Mouse (Mus musculus) Patski (cell line): ENCODE data around the gene Dhx34. TPM values are rescaled to one million over a fixed set of nuclear protein-coding genes. Genes with fewer than 3 reads are reported as not detected.

Experiments used
- ATAC-seq: fragments of 100-300 bp; one replicate; pipeline ENCODE4 v1.8.0; 2021
- CTCF ChIA-PET: fragments of 350-600 bp; sonication (Branson Sonifier 250); formaldehyde crosslinking; loops from one replicate; lab custom pipeline; 2022; ENCODE audit warnings: inconsistent platforms; lab: Charles Lee
- POLR2A ChIA-PET: fragments of 350-600 bp; sonication (Branson Sonifier 250); formaldehyde crosslinking; loops from one replicate; lab custom pipeline; 2022; ENCODE audit warnings: antibody characterized with exemption, inconsistent platforms; lab: Charles Lee
- DNase-seq: peaks from one replicate; pipeline ENCODE4 v3.0.0-alpha.2; 2011; ENCODE audit warnings: low read depth, low spot score
- H3K27me3 ChIP-seq: fragments of 371-371 bp; one replicate; pipeline ENCODE4 v1.5.1; 2021
- CTCF ChIP-seq: fragments of 100-300 bp; IDR thresholded peaks from one replicate; pipeline ENCODE4 v1.5.1; 2021
- in situ Hi-C: fragments of 300-500 bp; cut with MboI; formaldehyde crosslinking; loops from 3 replicates; pipeline ENCODE4 v1.11.1; 2018; ENCODE audit warnings: low pct_unique_long_range_greater_than_20kb, mixed read lengths
- polyA plus RNA-seq: library from polyadenylated mRNA; unstranded; gene quantifications from one replicate; pipeline ENCODE4 v1.2.3, GENCODE M21; 2021

The Dhx34 gene
- polyA plus RNA-seq, 1 experiment from 2014 or later, result 15.1 TPM

DNA sequence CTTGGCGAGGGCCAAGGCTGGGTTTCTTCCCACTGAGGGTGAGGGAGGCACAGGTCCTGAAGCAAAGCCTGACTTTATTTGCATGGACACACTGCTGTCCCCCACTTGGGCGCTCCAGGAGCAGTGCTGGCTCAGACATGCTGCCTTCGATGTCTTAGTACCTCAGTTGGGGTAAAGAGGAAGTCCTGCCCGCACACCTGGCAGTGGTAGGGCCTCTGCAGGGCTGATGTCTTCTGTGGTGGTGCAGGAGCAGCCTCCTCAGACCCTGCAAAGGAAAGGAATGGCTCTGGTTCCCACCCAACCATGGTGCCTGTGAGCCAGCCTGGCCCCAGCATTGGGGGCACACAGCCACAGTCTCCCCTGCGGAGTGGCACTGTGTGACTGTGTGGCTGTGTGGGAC, 24.7 kb downstream of the Dhx34 start:
- ChIA-PET CTCF (no interaction called here), POLR2A (no interaction called here)
- no peaks in the 10 kb centered on the region for H3K27me3 ChIP-seq
- DNase-seq (no peak), ATAC-seq (no peak)
- no peak for TF ChIP-seq CTCF
- in situ Hi-C loops, result no loop called here

DNA sequence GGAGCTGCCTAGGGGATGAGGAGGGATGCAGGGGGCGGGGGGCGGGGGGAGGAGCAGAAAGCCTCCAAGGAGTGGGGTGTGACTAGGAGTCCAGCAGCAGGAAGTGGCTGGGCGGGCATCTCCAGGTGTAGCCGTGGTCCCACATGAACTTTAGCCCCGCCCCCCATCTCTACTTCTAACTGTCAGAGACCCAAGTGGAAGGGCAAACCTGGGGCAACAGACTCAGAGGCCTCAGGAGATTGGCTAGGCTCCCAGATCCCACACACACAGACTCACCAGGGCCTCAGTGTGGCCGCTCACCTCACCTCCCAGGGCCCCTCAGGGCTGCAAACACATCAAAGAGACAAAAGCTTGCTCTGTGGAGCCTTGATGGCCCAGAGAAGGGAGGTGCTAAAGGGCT, 25.2 kb downstream of the Dhx34 start:
- no peak for ATAC-seq
- no peaks in the 10 kb centered on the region for H3K27me3 ChIP-seq
- TF ChIP-seq CTCF, result no peak
- DNase-seq, result no peak
- ChIA-PET CTCF (no interaction called here), POLR2A (interaction anchor here (0.7 kb wide), 1 partner anchor 33 kb away, joined by 6 read pairs; no protein-coding TSS in a partner anchor)
- in situ Hi-C loops, result no loop called here

DNA sequence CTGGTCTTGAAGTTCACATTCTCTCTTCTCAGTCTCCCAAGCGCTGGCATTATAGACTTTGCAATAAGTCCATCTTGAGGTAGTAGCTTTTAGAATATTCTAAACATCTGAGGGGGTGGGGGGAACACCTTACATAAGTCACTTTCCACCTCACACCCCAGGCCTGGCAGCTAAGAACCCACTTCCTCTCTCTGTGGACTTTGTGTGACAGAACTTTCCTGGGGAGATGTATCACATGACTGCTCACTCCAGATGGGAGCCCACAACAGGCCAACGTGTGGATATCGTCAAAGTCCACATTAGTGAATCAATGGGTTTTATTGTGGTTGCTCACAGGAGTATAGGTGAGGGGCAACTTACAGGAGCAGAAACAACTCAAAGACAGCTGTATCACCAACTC, 28.1 kb downstream of the Dhx34 start:
- ChIA-PET CTCF (interaction anchor here (1.0 to 4.5 kb wide), 2 partner anchors 70 to 142 kb away, joined by 3 to 30 read pairs; no protein-coding TSS in a partner anchor), POLR2A (interaction anchor here (0.7 kb wide), 1 partner anchor 20 kb away, joined by 4 read pairs; no protein-coding TSS in a partner anchor)
- H3K27me3 ChIP-seq, result no peaks in the 10 kb centered on the region
- no peak for TF ChIP-seq CTCF
- in situ Hi-C loops, result loop anchor here (5.0 kb wide), 1 partner anchor 69 kb away; no protein-coding TSS in a partner anchor
- no peak for DNase-seq
- no peak for ATAC-seq

DNA sequence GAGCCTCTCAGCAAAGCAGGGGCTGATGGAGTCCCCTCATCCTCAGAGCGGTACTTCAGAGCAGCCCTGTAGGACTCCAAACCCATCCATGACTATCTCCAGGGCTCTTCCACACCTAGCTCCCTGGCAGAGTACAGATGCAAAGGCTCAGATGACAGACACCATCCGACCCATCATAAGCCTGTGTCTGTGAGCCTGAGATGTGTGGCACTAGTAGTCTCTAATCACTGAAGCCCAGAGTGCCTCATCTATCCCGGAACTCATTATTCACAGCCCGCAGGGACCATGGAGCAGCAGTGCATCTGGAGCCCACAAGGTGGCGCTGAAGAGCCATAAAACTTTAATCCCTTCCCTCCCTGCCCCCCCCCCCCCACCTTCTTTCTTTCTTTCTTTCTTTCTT, 29.5 kb downstream of the Dhx34 start:
- ChIA-PET POLR2A (interaction anchor here (0.8 kb wide), 1 partner anchor 75 kb away, joined by 3 read pairs; no protein-coding TSS in a partner anchor), CTCF (interaction anchor here (1.0 to 4.5 kb wide), 5 partner anchors 9 to 79 kb away, joined by 3 to 30 read pairs (median 4); partner anchors contain the start of gene Meis3)
- ATAC-seq (no peak), DNase-seq (no peak)
- in situ Hi-C loops, result loop anchor here (5.0 kb wide), 1 partner anchor 70 kb away; no protein-coding TSS in a partner anchor
- no peak for TF ChIP-seq CTCF
- H3K27me3 ChIP-seq, result peaks cover 4% of the 10 kb centered on the region

DNA sequence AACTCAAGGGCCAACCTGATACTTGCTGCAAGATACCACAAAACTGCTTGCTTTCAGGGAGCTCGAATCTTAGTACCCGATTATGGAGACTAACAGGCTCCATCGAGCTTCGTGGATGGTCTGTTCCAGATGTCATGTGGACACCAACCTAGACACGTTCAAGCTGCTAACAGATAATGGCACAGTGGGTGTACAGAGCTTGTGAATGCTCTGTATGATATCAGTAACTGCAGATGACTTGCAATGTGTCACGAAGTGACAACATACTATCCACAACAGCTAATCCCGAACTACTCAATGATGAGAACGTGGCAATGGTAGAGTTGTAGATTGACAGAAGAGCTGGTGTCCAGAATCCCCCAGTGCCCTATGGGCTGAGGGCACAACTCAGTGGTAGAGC, 34.3 kb downstream of the Dhx34 start:
- CTCF ChIA-PET, result interaction anchor here (3.2 kb wide), 1 partner anchor 76 kb away, joined by 14 read pairs; no protein-coding TSS in a partner anchor
- DNase-seq, result no peak
- in situ Hi-C loops, result no loop called here
- no peak for TF ChIP-seq CTCF
- ATAC-seq, result no peak
- peaks cover 4% of the 10 kb centered on the region for H3K27me3 ChIP-seq
- POLR2A ChIA-PET, result interaction anchor here (0.6 kb wide), 1 partner anchor 97 kb away, joined by 4 read pairs; no protein-coding TSS in a partner anchor

DNA sequence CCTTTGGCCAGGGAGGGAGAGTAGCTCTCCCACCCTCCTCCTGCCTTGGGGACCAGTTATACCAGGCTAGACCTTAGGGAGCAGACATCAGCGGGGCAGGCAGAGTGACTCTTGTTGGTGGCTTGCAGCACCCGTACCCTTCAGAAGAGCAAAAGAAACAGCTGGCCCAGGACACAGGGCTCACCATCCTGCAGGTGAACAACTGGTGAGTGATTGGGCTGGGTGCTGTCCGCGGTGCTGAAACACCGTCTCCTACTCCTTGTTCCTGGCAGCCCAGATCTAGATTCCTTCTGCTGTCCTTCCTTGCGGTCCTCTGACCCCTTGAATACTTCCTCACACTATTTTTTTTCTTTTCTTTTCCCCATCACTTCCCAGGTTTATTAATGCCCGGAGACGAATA, 38.2 kb downstream of the Dhx34 start:
- H3K27me3 ChIP-seq, result peaks cover 4% of the 10 kb centered on the region
- ChIA-PET POLR2A (interaction anchor here (0.8 kb wide), 2 partner anchors 8 to 11 kb away, joined by 3 read pairs; no protein-coding TSS in a partner anchor), CTCF (interaction anchor here (1.3 kb wide), 1 partner anchor 9 kb away, joined by 3 read pairs; no protein-coding TSS in a partner anchor)
- in situ Hi-C loops, result no loop called here
- no peak for TF ChIP-seq CTCF
- ATAC-seq (no peak), DNase-seq (no peak)

DNA sequence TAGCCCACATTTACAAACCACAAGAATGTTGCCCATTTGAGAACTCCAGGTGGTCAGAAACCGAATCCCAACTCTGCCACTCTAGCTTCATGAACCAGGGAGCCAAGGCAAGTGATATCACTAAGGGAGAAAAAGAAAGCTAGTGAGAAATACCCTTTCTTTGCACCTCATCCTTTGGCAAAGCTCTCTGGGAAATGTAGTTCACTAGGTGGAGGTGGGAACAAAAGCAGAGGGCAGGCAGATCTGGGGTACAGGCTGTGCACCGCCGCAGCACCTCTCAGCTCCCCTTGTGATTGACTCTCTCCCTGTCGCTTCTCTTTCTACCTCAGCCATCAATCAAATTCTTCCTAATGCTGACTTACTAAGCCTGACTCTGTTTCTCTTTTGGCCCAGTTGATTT, 43.7 kb downstream of the Dhx34 start:
- no peak for TF ChIP-seq CTCF
- ATAC-seq, result no peak
- CTCF ChIA-PET, result no interaction called here
- in situ Hi-C loops, result no loop called here
- POLR2A ChIA-PET, result no interaction called here
- DNase-seq, result no peak
- H3K27me3 ChIP-seq, result no peaks in the 10 kb centered on the region

DNA sequence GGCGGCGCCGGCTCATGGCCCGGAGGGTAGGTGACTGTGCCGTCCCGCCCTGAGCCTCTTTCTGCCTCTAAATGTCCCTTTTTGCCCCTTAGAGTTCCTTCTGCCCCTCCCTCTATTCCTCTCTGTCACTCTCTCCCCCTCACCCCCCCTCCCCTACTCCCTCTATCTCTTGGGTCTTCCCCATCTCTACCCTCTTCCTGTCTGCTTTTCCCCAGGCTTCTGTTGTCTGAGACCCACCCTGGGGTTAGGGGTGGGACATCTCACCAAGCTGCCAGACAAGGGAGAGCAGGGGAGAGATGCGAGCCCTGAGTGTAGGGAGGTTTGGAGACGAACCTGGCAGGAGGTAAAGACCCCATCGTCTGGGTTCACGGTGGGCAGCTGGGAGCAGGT, 46.3 kb downstream of the Dhx34 start:
- DNase-seq (no peak), ATAC-seq (no peak)
- no peak for TF ChIP-seq CTCF
- POLR2A ChIA-PET, result interaction anchor here (1.0 to 1.2 kb wide), 2 partner anchors 8 to 23 kb away, joined by 3 read pairs; no protein-coding TSS in a partner anchor
- no peaks in the 10 kb centered on the region for H3K27me3 ChIP-seq
- CTCF ChIA-PET, result interaction anchor here (1.2 to 3.3 kb wide), 3 partner anchors 16 to 88 kb away, joined by 3 to 10 read pairs (median 4); no protein-coding TSS in a partner anchor
- in situ Hi-C loops, result no loop called here

DNA sequence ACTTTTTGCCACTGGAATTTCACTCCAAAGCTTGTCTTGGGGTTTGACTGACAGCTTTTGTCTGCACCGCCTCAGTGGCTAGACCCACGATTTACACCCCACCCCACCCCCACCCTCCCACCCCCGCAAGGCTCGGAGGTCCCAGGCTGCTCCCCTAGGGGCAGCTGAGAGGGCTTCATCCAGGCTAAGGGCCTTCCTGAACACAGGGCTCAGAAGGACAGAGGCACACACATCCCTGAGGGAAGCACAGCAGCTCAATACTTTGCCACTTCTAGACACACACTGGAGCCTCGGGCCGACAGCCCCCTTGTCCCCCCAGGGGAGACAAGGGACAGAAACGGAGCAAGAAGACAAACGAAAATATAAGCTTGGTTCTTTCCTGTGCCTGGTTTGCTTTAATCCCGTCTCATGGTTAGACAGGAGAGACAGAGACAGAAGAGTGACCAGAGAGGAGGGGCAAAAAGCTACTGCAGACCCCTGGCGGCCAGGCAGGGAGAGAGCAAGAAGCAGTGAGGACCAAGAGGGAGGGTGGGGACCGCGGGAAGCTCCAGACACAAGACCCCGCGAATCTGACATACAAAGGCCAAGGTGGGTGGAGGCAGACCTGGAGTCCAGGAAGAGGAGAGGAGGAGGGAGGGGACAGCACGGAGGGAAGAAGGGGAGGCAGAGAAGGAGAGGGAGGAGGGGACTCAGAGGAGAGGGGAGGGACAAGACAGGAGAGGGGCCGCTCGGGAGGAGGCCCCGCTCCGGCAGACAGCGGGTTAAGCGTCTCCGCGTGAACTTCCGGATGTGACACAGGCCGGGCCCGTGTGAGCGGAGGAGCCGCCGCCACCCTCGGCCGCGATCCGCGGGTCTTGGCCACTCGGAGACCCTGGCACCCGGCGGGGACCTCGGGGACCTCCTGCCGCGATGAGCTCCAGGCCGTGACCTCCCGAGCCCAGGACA, 47.0 kb downstream of the Dhx34 start, which contains the start of gene Meis3:
Meis3 (plus strand) TSS at position 494 of the 945 bp plus-strand sequence.
- TF ChIP-seq CTCF, result no peak
- POLR2A ChIA-PET, result interaction anchor here (1.0 to 1.2 kb wide), 2 partner anchors 9 to 22 kb away, joined by 3 read pairs; no protein-coding TSS in a partner anchor

DNA sequence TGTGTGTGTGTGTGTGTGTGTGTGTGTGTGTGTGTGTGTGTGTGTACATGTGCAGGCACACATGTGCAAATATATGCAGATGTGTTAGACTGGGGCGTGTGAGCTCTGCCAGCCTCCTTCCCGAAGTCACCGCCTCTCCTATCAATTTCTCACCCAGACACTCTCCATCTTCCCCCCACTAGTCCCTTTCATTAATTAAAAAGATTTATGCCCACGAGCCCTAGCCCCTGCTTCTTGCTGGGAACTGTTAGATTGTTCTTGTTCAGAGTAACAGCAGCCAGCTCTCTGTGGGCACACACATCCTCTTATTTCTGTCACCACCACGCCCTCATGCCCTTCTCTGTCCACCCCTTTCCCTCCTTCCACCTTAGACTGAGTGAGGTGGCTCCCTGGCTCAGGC, 48.7 kb downstream of the Dhx34 start:
- in situ Hi-C loops, result no loop called here
- ChIA-PET CTCF (interaction anchor here (1.1 to 3.3 kb wide), 3 partner anchors 17 to 75 kb away, joined by 3 to 10 read pairs (median 4); partner anchors contain the start of gene Napa), POLR2A (no interaction called here)
- H3K27me3 ChIP-seq, result peaks cover 4% of the 10 kb centered on the region
- ATAC-seq (no peak), DNase-seq (no peak)
- TF ChIP-seq CTCF, result no peak

More for the DNA sequence above, 47.0 kb downstream of the Dhx34 start, which contains the start of gene Meis3:
- H3K27me3 ChIP-seq, result peaks cover 3% of the 10 kb centered on the region
- peak; percentile 81 for ATAC-seq
- in situ Hi-C loops, result no loop called here
- CTCF ChIA-PET, result interaction anchor here (0.7 to 3.3 kb wide), 5 partner anchors 12 to 88 kb away, joined by 3 to 10 read pairs (median 3); no protein-coding TSS in a partner anchor
- no peak for DNase-seq
